Mouse (Mus musculus) gastrocnemius, adult 8-10 months (tissue): ENCODE data around the gene Ism1. TPM values are rescaled to one million over a fixed set of nuclear protein-coding genes. Genes with fewer than 3 reads are reported as not detected.

Experiments
- DNase-seq, 2 experiments: peaks; one replicate each; pipeline ENCODE4 v3.0.0; 2022; ENCODE audit warnings: low spot score in 2 of 2
- total RNA-seq, 4 experiments: library from RNA; stranded (reverse); gene quantifications; 2 replicates each; pipeline ENCODE4 v1.2.4; 2022

Gene Ism1
- total RNA-seq, 4 experiments from 2014 or later = 0.17 to 0.78 (median 0.45) TPM

- no peak for DNase-seq
Observed at GRCm38 (mm10) chr2:139712046-139712445, 34.1 kb downstream of the Ism1 start.

GRCm38 (mm10) chr2:139714206-139714605 is 36.2 kb downstream of the Ism1 start:
- DNase-seq = no peak

- DNase-seq = no peak
Observed at GRCm38 (mm10) chr2:139717772-139718171, 39.8 kb downstream of the Ism1 start.

- DNase-seq = peak in 1 of 2 experiments; percentile 18
Observed at GRCm38 (mm10) chr2:139722700-139723099, 44.7 kb downstream of the Ism1 start.

GRCm38 (mm10) chr2:139723304-139723703 is 45.3 kb downstream of the Ism1 start:
- DNase-seq = no peak

GRCm38 (mm10) chr2:139724202-139724838 is 46.3 kb downstream of the Ism1 start:
- no peak for DNase-seq

GRCm38 (mm10) chr2:139725328-139725727 is 47.4 kb downstream of the Ism1 start:
- no peak for DNase-seq

GRCm38 (mm10) chr2:139728060-139728459 is 50.1 kb downstream of the Ism1 start:
- DNase-seq = no peak

GRCm38 (mm10) chr2:139729377-139729776 is 51.4 kb downstream of the Ism1 start:
- DNase-seq = no peak

- no peak for DNase-seq
Observed at GRCm38 (mm10) chr2:139742381-139742780, 64.4 kb downstream of the Ism1 start.

GRCm38 (mm10) chr2:139757021-139757420 is 79.0 kb downstream of the Ism1 start:
- no peak for DNase-seq

GRCm38 (mm10) chr2:139757456-139757855 is 79.5 kb downstream of the Ism1 start:
- no peak for DNase-seq

GRCm38 (mm10) chr2:139764355-139764754 is 86.4 kb downstream of the Ism1 start:
- DNase-seq = no peak

GRCm38 (mm10) chr2:139774949-139775570 is 97.1 kb downstream of the Ism1 start:
- DNase-seq = no peak

GRCm38 (mm10) chr2:139776644-139777043 is 98.7 kb downstream of the Ism1 start:
- DNase-seq = no peak

- DNase-seq = no peak
Observed at GRCm38 (mm10) chr2:139778283-139778682, 100.3 kb downstream of the Ism1 start.

- no peak for DNase-seq
Observed at GRCm38 (mm10) chr2:139783318-139783850, 105.4 kb downstream of the Ism1 start.

GRCm38 (mm10) chr2:139784465-139784864 is 106.5 kb downstream of the Ism1 start:
- DNase-seq = no peak

GRCm38 (mm10) chr2:139784946-139785345 is 107.0 kb downstream of the Ism1 start:
- no peak for DNase-seq

- DNase-seq = no peak
Observed at GRCm38 (mm10) chr2:139788658-139789057, 110.7 kb downstream of the Ism1 start.

GRCm38 (mm10) chr2:139792345-139793120 is 114.6 kb downstream of the Ism1 start:
- DNase-seq = no peak

GRCm38 (mm10) chr2:139804041-139804440 is 126.1 kb downstream of the Ism1 start:
- DNase-seq = no peak
